ENCODE assay signal across 31 mouse cellular contexts in the genomic region with DNA sequence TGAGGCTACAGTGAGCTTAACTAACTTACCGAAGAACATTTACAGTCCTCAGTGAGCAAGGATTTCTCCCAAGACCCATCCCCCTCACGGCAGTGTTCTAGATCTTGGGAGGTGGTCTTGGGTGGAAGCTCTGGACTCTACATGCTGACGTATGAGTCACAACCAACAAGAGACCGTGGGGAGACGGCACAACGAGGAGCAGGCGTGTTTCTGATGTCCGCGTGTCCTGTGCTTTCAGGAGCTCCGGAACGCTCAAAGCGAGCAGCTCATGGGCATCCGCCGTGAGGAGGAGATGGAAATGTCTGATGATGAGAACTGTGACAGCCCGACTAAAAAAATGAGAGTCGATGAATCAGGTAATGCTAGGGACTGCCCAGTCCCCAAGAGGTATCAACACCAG.
"Had no signal": no experiment of that assay in that cellular context is flagged by ENCODE, and none has a peak within 500 bp of the region (broad histone marks: within the 10 kb centered on the region; RNA-seq: fewer than 3 reads in every experiment).

No protein-coding gene starts in this region.

- H3K9ac ChIP-seq: limb, embryonic 12.5 days; limb, embryonic 13.5 days; liver, embryonic 12.5 days; liver, embryonic 13.5 days; liver, embryonic 14.5 days; liver, embryonic 15.5 days; liver, postnatal 0 days; lung, embryonic 14.5 days; lung, embryonic 15.5 days; midbrain, embryonic 12.5 days; midbrain, embryonic 13.5 days; midbrain, embryonic 15.5 days; neural tube, embryonic 12.5 days had no signal

- ATAC-seq: liver, embryonic 12.5 days; liver, postnatal 0 days; lung, postnatal 0 days; midbrain, embryonic 13.5 days; midbrain, embryonic 15.5 days; midbrain, embryonic 16.5 days had no signal

- H3K4me3 ChIP-seq: left cerebral cortex, adult 2 months; limb, embryonic 12.5 days; limb, embryonic 13.5 days; liver, embryonic 12.5 days; liver, embryonic 13.5 days; liver, embryonic 15.5 days; lung, embryonic 15.5 days; megakaryocyte, embryonic 14.5 days; midbrain, embryonic 10.5 days; midbrain, embryonic 12.5 days; midbrain, embryonic 13.5 days; midbrain, embryonic 15.5 days; myocyte; neural tube, embryonic 12.5 days had no signal

- DNase-seq: left cerebral cortex, postnatal 4 days; liver; liver, embryonic 13.5 days; liver, postnatal 0 days; lung, adult 18-20 months; lung, adult 2 months; lung, embryonic 14.5 days; lung, postnatal 10 days; lung, postnatal 14 days; lung, postnatal 36 days; lung, postnatal 4 days; midbrain, embryonic 14.5 days had no signal

- H3K9me3 ChIP-seq: limb, embryonic 12.5 days; limb, embryonic 13.5 days; liver, embryonic 13.5 days; lung, embryonic 15.5 days; megakaryocyte, embryonic 14.5 days; midbrain, embryonic 10.5 days; midbrain, embryonic 12.5 days; midbrain, embryonic 13.5 days; midbrain, embryonic 15.5 days; neural tube, embryonic 12.5 days had no signal

- H3K36me3 ChIP-seq: limb, embryonic 12.5 days; limb, embryonic 13.5 days; liver, embryonic 12.5 days; liver, embryonic 13.5 days; liver, embryonic 15.5 days; lung, embryonic 15.5 days; midbrain, embryonic 10.5 days; midbrain, embryonic 15.5 days; neural tube, embryonic 12.5 days had no signal

- H3K27ac ChIP-seq: left cerebral cortex, adult 2 months; limb, embryonic 12.5 days; limb, embryonic 13.5 days; liver, embryonic 12.5 days; liver, embryonic 13.5 days; liver, embryonic 14.5 days; liver, embryonic 15.5 days; lung, embryonic 15.5 days; macrophage; midbrain, embryonic 10.5 days; midbrain, embryonic 12.5 days; midbrain, embryonic 13.5 days; midbrain, embryonic 15.5 days; neural tube, embryonic 12.5 days had no signal

- H3K27me3 ChIP-seq: limb, embryonic 12.5 days; limb, embryonic 13.5 days; liver, embryonic 12.5 days; liver, embryonic 13.5 days; liver, embryonic 15.5 days; lung, embryonic 15.5 days; megakaryocyte, embryonic 14.5 days; midbrain, embryonic 12.5 days; midbrain, embryonic 13.5 days; midbrain, embryonic 15.5 days; neural tube, embryonic 12.5 days had no signal

- H3K4me1 ChIP-seq: liver, embryonic 12.5 days; liver, embryonic 13.5 days; liver, embryonic 15.5 days had no signal

- H3K4me2 ChIP-seq: limb, embryonic 12.5 days; limb, embryonic 13.5 days; liver, embryonic 11.5 days; liver, embryonic 12.5 days; liver, embryonic 13.5 days; liver, embryonic 15.5 days; lung, embryonic 14.5 days; lung, embryonic 15.5 days; midbrain, embryonic 11.5 days; midbrain, embryonic 12.5 days; midbrain, embryonic 13.5 days; midbrain, embryonic 15.5 days; neural tube, embryonic 12.5 days had no signal
